Mouse (Mus musculus) small intestine, adult 2 months (tissue): ENCODE results near the gene Ets1. TPM values are rescaled to one million over a fixed set of nuclear protein-coding genes. Genes with fewer than 3 reads are reported as not detected.
A peak's percentile ranks its signal among the peaks of the same experiment; 100 is the strongest.

Experiments used
- H3K27ac ChIP-seq: fragments of 200-500 bp; 2 replicates; pipeline ENCODE4 v1.5.1; 2012; ENCODE audit warnings: low read depth, low read length, control low read depth, inconsistent platforms; ENCODE audit not compliant: insufficient read depth
- H3K27me3 ChIP-seq: fragments of 200-500 bp; 2 replicates; pipeline ENCODE4 v1.6.1; 2012; ENCODE audit warnings: mild to moderate bottlenecking, moderate library complexity, low read length, inconsistent platforms; ENCODE audit not compliant: control insufficient read depth, insufficient read depth
- H3K36me3 ChIP-seq: fragments of 200-500 bp; 2 replicates; pipeline ENCODE4 v1.6.1; 2012; ENCODE audit warnings: mild to moderate bottlenecking, low read length, control low read depth, inconsistent platforms; ENCODE audit not compliant: control insufficient read depth, insufficient read depth
- H3K4me1 ChIP-seq: fragments of 200-500 bp; 2 replicates; pipeline ENCODE4 v1.6.1; 2012; ENCODE audit warnings: low read length, inconsistent platforms, mixed read lengths; ENCODE audit not compliant: control insufficient read depth, insufficient read depth, insufficient read length
- H3K4me3 ChIP-seq: fragments of 200-500 bp; 2 replicates; pipeline ENCODE4 v1.5.1; 2012; ENCODE audit warnings: low read depth, mild to moderate bottlenecking, control low read depth, inconsistent platforms, low read length, moderate library complexity
- CTCF ChIP-seq: fragments of 200-500 bp; IDR thresholded peaks from 2 replicates; pipeline ENCODE4 v1.5.1; 2012; ENCODE audit warnings: low read depth, mild to moderate bottlenecking, control low read depth, inconsistent platforms, low read length, moderate library complexity, mixed read lengths; ENCODE audit not compliant: insufficient replicate concordance, insufficient read length; ENCODE audit errors: extremely low read depth
- POLR2A ChIP-seq: fragments of 200-500 bp; IDR thresholded peaks from 2 replicates; pipeline ENCODE4 v1.6.1; 2012; ENCODE audit warnings: low read depth, mild to moderate bottlenecking, control low read depth, inconsistent platforms, low read length, moderate library complexity
- WGBS: fragments of 180-500 bp; shearing (Covaris S2); methylation state at CpG from one replicate; pipeline ENCODE4 v1.1.7; 2018; 5-methylcytosine and 5-hydroxymethylcytosine counted together
- polyA plus RNA-seq: library from polyadenylated mRNA; depleted of rRNA; stranded (reverse); fragments of >200 nt; gene quantifications from 2 replicates; pipeline ENCODE4 v1.2.3, GENCODE M21; 2012

Gene Ets1
- polyA plus RNA-seq, 1 experiment, result 10.2 TPM

DNA sequence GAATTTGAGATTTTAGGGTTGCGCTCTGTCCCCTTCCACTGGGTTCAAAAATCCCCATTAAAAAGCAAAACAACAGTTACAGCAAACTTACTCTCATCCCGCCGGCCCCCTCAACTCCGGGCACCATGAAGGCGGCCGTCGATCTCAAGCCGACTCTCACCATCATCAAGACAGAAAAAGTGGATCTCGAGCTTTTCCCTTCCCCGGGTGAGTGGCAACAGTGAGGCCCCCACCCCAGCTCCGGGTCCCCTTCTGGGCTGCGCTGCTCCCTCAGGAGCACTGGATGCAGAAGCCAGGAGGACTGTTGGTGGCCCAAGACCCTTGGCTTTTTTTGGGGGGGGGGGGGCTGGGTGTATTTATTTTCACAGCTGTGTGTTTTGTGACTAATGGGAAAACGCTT lies 60.2 kb downstream of the Ets1 start:
- Histone ChIP-seq H3K4me1 (peaks cover 2% of the 10 kb centered on the region; the same call in 1 of the 2 replicates), H3K4me3 (peak overlapping the region; percentile 94), H3K27ac (peak overlapping the region; percentile 81), H3K36me3 (no peaks in the 10 kb centered on the region), H3K27me3 (no peaks in the 10 kb centered on the region)
- TF ChIP-seq POLR2A, result no peak
- no peak for TF ChIP-seq CTCF
- 2% methylated on average over 13 of the region's 13 CpGs for WGBS

- H3K4me3 ChIP-seq, result peak overlapping the region; percentile 94
- H3K36me3 ChIP-seq, result no peaks in the 10 kb centered on the region
- TF ChIP-seq CTCF (no peak), POLR2A (no peak)
- H3K27me3 ChIP-seq, result no peaks in the 10 kb centered on the region
- H3K4me1 ChIP-seq, result peaks cover 2% of the 10 kb centered on the region; the same call in 1 of the 2 replicates
- peak overlapping the region; percentile 81 for H3K27ac ChIP-seq
- 30% methylated on average over 7 of the region's 7 CpGs for WGBS
Measured at GRCm38 (mm10) chr9:32696717-32697116, 60.7 kb downstream of the Ets1 start.

DNA sequence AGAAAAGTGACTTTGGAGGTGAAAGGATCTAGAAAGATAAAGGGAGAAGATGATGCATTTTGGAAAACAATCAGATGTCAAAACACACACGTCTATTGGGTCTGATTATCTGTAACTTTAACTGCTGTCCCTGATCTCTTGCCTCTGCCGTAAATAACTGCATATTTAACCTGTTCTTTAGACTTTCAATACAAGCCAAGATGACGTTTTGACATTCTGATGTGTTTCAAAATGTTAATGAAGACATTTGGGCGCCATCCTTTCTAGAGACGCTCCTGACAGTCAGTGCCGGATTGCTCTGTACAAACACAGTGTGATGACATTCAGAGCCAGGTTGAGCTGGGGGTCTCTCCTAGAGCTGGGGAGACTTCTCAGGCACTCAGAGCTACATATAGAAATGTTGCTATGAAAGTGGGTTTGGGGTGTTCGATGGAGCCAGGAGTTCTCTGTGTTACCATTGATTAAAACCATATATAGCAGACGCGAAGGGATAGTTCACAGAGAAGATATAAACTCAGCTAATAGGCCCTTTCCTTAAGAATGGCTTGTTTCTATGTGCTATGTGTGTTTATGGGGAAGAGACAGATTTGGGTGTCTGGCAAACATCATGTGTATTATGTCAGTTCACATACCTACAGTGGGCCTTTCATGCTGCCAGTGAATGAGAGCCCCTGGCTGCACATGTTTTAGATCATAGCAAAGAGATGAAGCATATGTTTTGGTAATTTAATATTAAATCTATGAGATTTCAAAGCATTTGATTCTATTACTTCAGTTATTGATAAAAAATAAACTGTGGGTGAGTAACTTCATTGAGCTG lies 61.5 kb downstream of the Ets1 start:
- 63% methylated on average over 9 of the region's 9 CpGs for WGBS

DNA sequence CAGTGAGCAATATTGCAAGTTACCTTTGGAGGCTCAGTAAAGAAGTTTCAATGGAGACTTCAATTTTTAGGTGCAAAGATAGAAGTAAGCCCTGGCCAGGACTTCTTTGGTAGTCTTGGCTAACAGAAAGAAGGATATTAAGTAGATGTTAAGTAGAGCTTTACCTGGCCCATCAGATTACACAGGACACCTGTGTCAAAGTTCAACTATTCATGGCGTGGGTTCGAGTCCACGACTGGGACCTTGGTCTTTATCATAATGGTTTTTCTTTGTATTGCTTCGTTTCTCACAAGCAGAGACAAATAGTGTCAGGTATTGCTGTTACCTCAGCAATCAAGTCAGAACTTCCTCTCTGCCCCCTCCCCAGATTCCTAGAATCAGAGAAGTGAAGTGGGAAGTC lies 62.7 kb downstream of the Ets1 start:
- Histone ChIP-seq H3K4me3 (no peak overlapping the region), H3K27ac (peak overlapping the region; percentile 23), H3K36me3 (no peaks in the 10 kb centered on the region), H3K4me1 (peaks cover 2% of the 10 kb centered on the region; the same call in 1 of the 2 replicates), H3K27me3 (no peaks in the 10 kb centered on the region)
- WGBS, result 62% methylated on average over 4 of the region's 4 CpGs
- TF ChIP-seq POLR2A (no peak), CTCF (no peak)

More for the DNA sequence above, 61.5 kb downstream of the Ets1 start:
- Histone ChIP-seq H3K4me3 (peak overlapping the region; percentile 50), H3K4me1 (peaks cover 2% of the 10 kb centered on the region; the same call in 1 of the 2 replicates), H3K27me3 (no peaks in the 10 kb centered on the region), H3K36me3 (no peaks in the 10 kb centered on the region), H3K27ac (peak overlapping the region; percentile 81)
- TF ChIP-seq CTCF, result no peak
- no peak for TF ChIP-seq POLR2A

- TF ChIP-seq POLR2A (no peak), CTCF (no peak)
- peak overlapping the region; percentile 23; the same call in 1 of the 2 replicates for H3K27ac ChIP-seq
Measured at GRCm38 (mm10) chr9:32699391-32699841, 63.4 kb downstream of the Ets1 start.

GRCm38 (mm10) chr9:32700091-32700905 lies 64.3 kb downstream of the Ets1 start:
- no peak overlapping the region; the same call in 1 of the 2 replicates for H3K4me3 ChIP-seq
- TF ChIP-seq POLR2A, result no peak
- TF ChIP-seq CTCF, result no peak
- peaks cover 2% of the 10 kb centered on the region; the same call in 1 of the 2 replicates for H3K4me1 ChIP-seq
- 54% methylated on average over 7 of the region's 7 CpGs for WGBS
- H3K36me3 ChIP-seq, result no peaks in the 10 kb centered on the region
- 0 out of 2 replicates have a peak overlapping the region, but pooled peaks have one; percentile 23 for H3K27ac ChIP-seq
- no peaks in the 10 kb centered on the region for H3K27me3 ChIP-seq

More at GRCm38 (mm10) chr9:32699391-32699841, 63.4 kb downstream of the Ets1 start:
- WGBS, result 61% methylated on average over 8 of the region's 8 CpGs
- Histone ChIP-seq H3K27me3 (no peaks in the 10 kb centered on the region), H3K4me1 (peaks cover 2% of the 10 kb centered on the region; the same call in 1 of the 2 replicates), H3K4me3 (peak overlapping the region; percentile 26; the same call in 1 of the 2 replicates), H3K36me3 (no peaks in the 10 kb centered on the region)
